Mouse (Mus musculus) neutrophil, adult 83 days (primary cell): ENCODE measurements around the gene Gm49398. TPM values are rescaled to one million over a fixed set of nuclear protein-coding genes. Genes with fewer than 3 reads are reported as not detected.

Source experiments
- total RNA-seq, 2 experiments: library from RNA; stranded (reverse); gene quantifications; one replicate each; pipeline ENCODE4 v1.2.4; 2023

The Gm49398 gene
- total RNA-seq, result not detected

GRCm38 (mm10) chr13:61288739-61289138, at the start of gene Gm49398:
Gene Gm49398 (minus strand): TSS chr13:61288839.

GRCm38 (mm10) chr13:61255258-61255657, 33.4 kb downstream of the Gm49398 start, which contains the start of gene Cts8:
Gene Cts8 (minus strand): TSS chr13:61255358.

GRCm38 (mm10) chr13:61203310-61203709, 85.3 kb downstream of the Gm49398 start, which contains the start of gene Cts6:
Gene Cts6 (minus strand): TSS chr13:61203410.

Other genes with a start within 250 kb of the Gm49398 start
- gene Ctsq, start 248.2 kb downstream of the Gm49398 start, total RNA-seq, result not detected
- not detected for gene Ctsr, start 124.6 kb downstream of the Gm49398 start, total RNA-seq
- not detected for gene Cts6, start 85.4 kb downstream of the Gm49398 start, total RNA-seq
- gene Cts8, start 33.5 kb downstream of the Gm49398 start, total RNA-seq, result not detected
- not detected for gene Cts7, start 69.4 kb upstream of the Gm49398 start, total RNA-seq